Mouse (Mus musculus) heart, postnatal 14 days (tissue): Measurements from ENCODE around the gene Reps1. TPM values are rescaled to one million over a fixed set of nuclear protein-coding genes. Genes with fewer than 3 reads are reported as not detected.
"Not testable (repeated sequence)": the region's sequence is repeated elsewhere in the genome, so short reads cannot be mapped to it uniquely, and the experiment has no call there.

Source experiments
- DNase-seq, 2 experiments: peaks; one replicate each; pipeline ENCODE4 v3.0.0; 2021 to 2022
- intact Hi-C: fragments of 180-260 bp; cut with DNase I; formaldehyde crosslinking; loops from one replicate; pipeline ENCODE4 v1.15.1; 2025
- total RNA-seq, 2 experiments: library from RNA; stranded (reverse); gene quantifications; 2 replicates each; pipeline ENCODE4 v1.2.3; 2021

Gene Reps1
- total RNA-seq, 2 experiments from 2014 or later = 30.8 to 31.7 TPM

- DNase-seq = no peak
- intact Hi-C loops = no loop called here
These were observed 74.6 kb downstream of the Reps1 start for GRCm38 (mm10) chr10:18130276-18130675.

DNA sequence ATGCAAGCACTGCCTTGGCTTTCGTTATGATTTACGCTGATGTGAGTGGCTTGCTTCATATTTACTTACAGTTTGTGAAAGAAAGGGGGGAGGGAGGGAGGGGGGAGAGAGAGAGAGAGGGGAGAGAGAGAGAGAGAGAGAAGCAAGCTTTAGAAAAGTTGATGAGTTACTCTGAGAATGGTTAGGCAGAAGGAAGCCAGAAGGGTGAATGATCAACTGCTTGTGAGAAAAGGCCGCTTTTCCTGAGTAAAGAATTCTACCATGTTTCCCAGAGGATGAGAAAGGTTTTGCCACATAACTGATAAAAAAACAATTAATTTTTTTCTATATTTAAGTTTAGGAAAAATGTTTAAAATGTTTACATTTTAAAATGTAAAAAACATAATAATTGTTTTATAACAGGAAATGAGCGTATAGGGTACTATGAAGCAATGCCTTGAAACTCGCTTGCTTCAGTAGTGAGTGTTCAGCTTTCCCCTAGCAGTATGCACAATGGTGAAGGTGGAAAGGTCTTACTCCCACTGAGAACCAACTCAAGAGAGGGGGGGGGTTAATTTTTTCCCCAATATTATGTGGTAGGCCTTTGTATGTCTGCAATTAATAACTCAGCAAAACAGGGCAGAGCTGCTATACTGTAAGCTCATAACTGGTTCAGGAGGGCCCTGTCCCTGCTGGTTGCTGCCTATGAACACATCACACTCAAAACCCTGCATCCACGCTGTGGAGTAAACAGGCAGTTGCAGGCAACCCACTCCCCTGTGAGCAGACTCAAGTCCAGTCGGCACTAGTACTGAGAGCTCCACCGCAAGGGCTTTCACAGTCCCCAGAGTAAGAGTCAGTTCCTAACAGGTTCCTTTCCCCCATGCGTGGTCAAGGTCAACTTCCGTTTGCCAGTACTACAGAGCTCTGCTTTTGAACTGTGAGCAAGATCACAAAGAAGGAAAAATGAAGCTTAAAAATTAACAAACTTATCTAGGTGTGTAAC lies 76.3 kb downstream of the Reps1 start:
- DNase-seq = no peak
- intact Hi-C loops = no loop called here

DNA sequence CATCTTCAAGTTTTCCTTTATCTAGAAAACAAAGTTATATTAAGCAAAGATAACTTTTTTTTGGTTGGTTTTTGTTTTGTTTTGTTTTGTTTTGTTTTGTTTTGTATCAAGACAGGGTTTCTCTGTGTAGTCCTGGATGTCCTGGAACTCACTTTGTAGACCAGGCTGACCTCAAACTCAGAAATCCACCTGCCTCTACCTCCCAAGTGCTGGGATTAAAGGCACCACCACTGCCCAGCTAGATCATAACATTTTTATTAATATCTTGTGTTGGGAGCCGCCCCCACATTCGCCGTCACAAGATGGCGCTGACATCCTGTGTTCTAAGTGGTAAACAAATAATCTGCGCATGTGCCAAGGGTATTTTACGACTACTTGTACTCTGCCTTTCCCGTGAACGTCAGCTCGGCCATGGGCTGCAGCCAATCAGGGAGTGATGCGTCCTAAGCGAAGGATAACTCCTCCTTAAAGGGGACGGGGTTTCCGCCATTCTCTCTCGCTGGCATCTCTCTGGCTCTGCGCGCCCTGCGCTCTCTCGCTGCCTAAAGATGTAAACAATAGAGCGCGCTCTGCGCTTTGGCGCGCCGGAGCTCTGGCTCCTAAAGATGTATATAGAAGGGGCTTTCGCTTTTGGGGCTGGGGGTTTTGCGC lies 83.3 kb downstream of the Reps1 start:
- DNase-seq, intact Hi-C loops: not testable (repeated sequence)

- intact Hi-C loops = no loop called here
- no peak for DNase-seq
These were observed 84.0 kb downstream of the Reps1 start for GRCm38 (mm10) chr10:18139615-18140014.

GRCm38 (mm10) chr10:18141389-18141788 lies 85.7 kb downstream of the Reps1 start:
- peak; percentile 52 to 78 for DNase-seq
- intact Hi-C loops = no loop called here

DNA sequence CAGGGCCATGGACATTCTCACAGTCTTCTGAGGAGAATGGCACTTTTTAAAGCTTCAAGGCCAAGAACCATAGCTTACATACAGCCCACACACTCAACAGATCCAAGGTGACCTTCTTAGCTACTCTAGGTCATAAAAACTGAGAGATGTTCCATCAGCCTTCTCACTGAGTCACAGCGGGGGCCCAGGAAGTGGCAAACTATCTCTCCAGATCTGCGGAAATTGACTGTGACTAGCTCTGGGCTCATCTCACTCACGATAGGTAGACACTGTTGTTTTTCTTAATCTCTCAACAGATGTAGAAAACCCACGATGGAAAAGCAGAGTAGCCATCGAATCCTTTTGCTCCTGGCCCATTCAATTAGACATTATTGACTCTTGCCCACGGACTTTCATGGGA lies 86.6 kb downstream of the Reps1 start:
- DNase-seq = no peak
- intact Hi-C loops = no loop called here

DNA sequence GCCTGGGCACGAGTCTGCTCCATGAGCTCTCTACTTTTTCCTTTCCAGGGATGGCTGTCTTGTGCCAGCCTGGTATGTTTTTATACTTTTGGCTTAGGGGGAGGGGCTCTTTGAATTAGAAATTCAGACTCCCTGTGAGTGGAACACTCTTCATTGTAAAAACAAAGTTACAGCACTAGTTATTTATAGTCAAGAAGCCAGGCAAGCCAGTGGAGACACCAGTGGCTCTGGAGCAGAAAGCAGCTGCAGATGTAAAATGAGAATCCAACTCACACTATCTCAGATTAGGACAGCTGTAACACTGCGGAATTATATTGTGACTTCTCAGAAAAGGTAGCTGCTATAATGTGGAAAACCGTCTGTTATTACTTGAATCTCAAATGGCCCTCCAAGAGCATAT lies 91.6 kb downstream of the Reps1 start:
- DNase-seq = no peak
- intact Hi-C loops = no loop called here

DNA sequence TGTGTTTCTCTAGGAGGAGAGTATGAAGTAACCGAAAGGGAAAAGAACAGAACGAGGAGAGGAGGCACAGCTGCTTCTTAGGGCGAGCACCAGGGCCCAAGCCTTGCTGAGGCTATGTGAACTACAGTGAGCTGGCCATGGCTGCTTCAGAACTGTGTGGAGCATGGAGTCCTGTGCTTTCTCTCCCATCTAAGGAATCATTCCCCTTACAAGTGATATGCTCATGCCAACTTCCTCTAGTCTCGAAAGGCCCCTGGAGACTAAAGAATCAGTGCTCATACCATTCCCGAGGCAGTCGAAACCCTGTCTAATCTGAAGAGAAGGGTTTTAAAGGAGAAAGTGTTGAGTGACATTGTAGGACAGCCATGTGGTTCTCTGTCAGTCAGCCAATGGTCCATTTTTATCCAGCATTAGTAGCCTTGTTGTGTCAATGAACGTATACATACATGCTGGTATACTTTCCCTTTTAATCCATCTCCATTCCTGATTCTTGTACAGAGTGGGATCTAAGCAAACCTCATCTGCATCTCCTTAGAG lies 106.8 kb downstream of the Reps1 start:
- intact Hi-C loops = no loop called here
- no peak for DNase-seq

Other genes with a start within 250 kb of the Reps1 start
- 10 to 100 TPM; 25.9 to 26.7 TPM for gene Heca, start 107.8 kb upstream of the Reps1 start, total RNA-seq
- gene Abracl, start 32.6 kb upstream of the Reps1 start, total RNA-seq = 10 to 100 TPM; 35.3 to 48.4 TPM
- gene Ect2l, start 155.0 kb downstream of the Reps1 start, total RNA-seq = under 1 TPM in 1 of 2 experiments, not detected in 1; 0.19 TPM
- gene Ccdc28a, start 179.1 kb downstream of the Reps1 start, total RNA-seq = 10 to 100 TPM; 10.1 to 10.3 TPM